Mouse (Mus musculus): Measurements from ENCODE around the gene Rnf141.

DNA sequence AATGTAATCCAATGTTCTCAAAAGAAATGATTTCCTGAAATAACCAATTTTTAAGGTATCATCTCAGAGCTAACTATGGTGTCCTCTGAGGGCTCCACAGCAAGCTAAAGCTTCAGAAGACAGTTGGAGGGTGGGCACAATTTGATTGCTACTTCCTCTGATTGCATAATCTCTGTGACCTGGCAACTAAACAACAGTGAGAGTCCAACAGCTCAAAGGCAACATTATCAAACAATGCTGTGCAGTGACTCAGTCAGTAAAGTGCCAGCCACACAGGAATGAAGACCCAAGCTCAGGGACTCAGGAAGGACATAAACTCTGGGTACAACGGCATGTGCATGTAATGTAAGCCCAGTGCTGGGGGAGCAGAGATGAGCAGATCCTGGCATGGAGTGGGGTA lies 11.2 kb downstream of the Rnf141 start:
- TF ChIP-seq CTCF (IDR thresholded peaks at IDR 0.05; ENCODE audit: borderline replicate concordance, control insufficient read depth, extremely low read depth, insufficient read depth, low read length, poor library complexity) (no peak), POLR2A (IDR thresholded peaks at IDR 0.05; ENCODE audit: control insufficient read depth, extremely low read depth, insufficient read depth, low read length, poor library complexity) (no peak)
